Mouse (Mus musculus): ENCODE results near the gene Fgfr2. TPM values are rescaled to one million over a fixed set of nuclear protein-coding genes. Genes with fewer than 3 reads are reported as not detected.

Fgfr2 gene
- polyA plus RNA-seq, 1 experiment from 2014 or later: 104 TPM

GRCm38 (mm10) chr7:132722401-132723370, 400.5 kb downstream of the Fgfr2 start:
- Histone ChIP-seq H3K4me3 (replicated peaks) (no peak overlapping the region), H3K4me1 (peaks cover 16% of the 10 kb centered on the region; the same call in 1 of the 2 replicates), H3K9ac (no peak overlapping the region), H3K27me3 (replicated peaks) (no peaks in the 10 kb centered on the region), H3K27ac (no peak overlapping the region), H3K36me3 (no peaks in the 10 kb centered on the region; the same call in 1 of the 2 replicates), H3K4me2 (no peak overlapping the region), H3K9me3 (no peaks in the 10 kb centered on the region)
- 89% methylated on average over 12 of the region's 12 CpGs for WGBS
- no peak for ATAC-seq (ENCODE audit: insufficient read depth, low FRiP score, low read depth)

- Histone ChIP-seq H3K36me3 (no peaks in the 10 kb centered on the region; the same call in 1 of the 2 replicates), H3K4me1 (peaks cover 11% of the 10 kb centered on the region; the same call in 1 of the 2 replicates), H3K27me3 (replicated peaks) (no peaks in the 10 kb centered on the region), H3K4me2 (no peak overlapping the region), H3K9me3 (no peaks in the 10 kb centered on the region), H3K9ac (no peak overlapping the region), H3K27ac (no peak overlapping the region), H3K4me3 (replicated peaks) (no peak overlapping the region)
- ATAC-seq (ENCODE audit: insufficient read depth, low FRiP score, low read depth): no peak
- WGBS: 81% methylated on average over 8 of the region's 8 CpGs
These were observed 402.6 kb downstream of the Fgfr2 start for GRCm38 (mm10) chr7:132720562-132720961.

- H3K27me3 ChIP-seq (replicated peaks): no peaks in the 10 kb centered on the region
- ATAC-seq (ENCODE audit: insufficient read depth, low FRiP score, low read depth): no peak
- peaks cover 18% of the 10 kb centered on the region for H3K4me1 ChIP-seq
- no peak overlapping the region for H3K4me3 ChIP-seq (replicated peaks)
- no peaks in the 10 kb centered on the region for H3K9me3 ChIP-seq
- H3K9ac ChIP-seq: no peak overlapping the region
- WGBS: 88% methylated on average over 4 of the region's 4 CpGs
- no peak overlapping the region for H3K27ac ChIP-seq
- no peak overlapping the region for H3K4me2 ChIP-seq
- no peaks in the 10 kb centered on the region; the same call in 1 of the 2 replicates for H3K36me3 ChIP-seq
These were observed 403.6 kb downstream of the Fgfr2 start for GRCm38 (mm10) chr7:132719570-132719969.

GRCm38 (mm10) chr7:132715259-132715658, 407.9 kb downstream of the Fgfr2 start:
- ATAC-seq (ENCODE audit: insufficient read depth, low FRiP score, low read depth): no peak
- Histone ChIP-seq H3K9ac (no peak overlapping the region), H3K27me3 (replicated peaks) (no peaks in the 10 kb centered on the region), H3K9me3 (no peaks in the 10 kb centered on the region), H3K4me1 (peaks cover 43% of the 10 kb centered on the region), H3K4me3 (replicated peaks) (no peak overlapping the region), H3K4me2 (no peak overlapping the region), H3K27ac (peak overlapping the region; percentile 76; the same call in 1 of the 2 replicates), H3K36me3 (no peaks in the 10 kb centered on the region)
- 92% methylated on average over 4 of the region's 4 CpGs for WGBS

- no peak overlapping the region for H3K4me3 ChIP-seq (replicated peaks)
- H3K4me2 ChIP-seq: no peak overlapping the region
- peak overlapping the region; percentile 76 for H3K27ac ChIP-seq
- ATAC-seq (ENCODE audit: insufficient read depth, low FRiP score, low read depth): peak; percentile 24; the same call in 1 of the 2 replicates
- H3K9me3 ChIP-seq: no peaks in the 10 kb centered on the region
- H3K4me1 ChIP-seq: peaks cover 43% of the 10 kb centered on the region
- H3K36me3 ChIP-seq: no peaks in the 10 kb centered on the region
- no peaks in the 10 kb centered on the region for H3K27me3 ChIP-seq (replicated peaks)
- WGBS: 35% methylated on average over 6 of the region's 6 CpGs
- H3K9ac ChIP-seq: no peak overlapping the region
These were observed 408.8 kb downstream of the Fgfr2 start for GRCm38 (mm10) chr7:132714236-132714923.

- no peak overlapping the region for H3K4me2 ChIP-seq
- H3K27ac ChIP-seq: peak overlapping the region; percentile 76
- 56% methylated on average over 8 of the region's 8 CpGs for WGBS
- no peaks in the 10 kb centered on the region for H3K36me3 ChIP-seq
- H3K9me3 ChIP-seq: no peaks in the 10 kb centered on the region
- no peak overlapping the region for H3K9ac ChIP-seq
- H3K27me3 ChIP-seq (replicated peaks): no peaks in the 10 kb centered on the region
- no peak for ATAC-seq (ENCODE audit: insufficient read depth, low FRiP score, low read depth)
- H3K4me1 ChIP-seq: peaks cover 43% of the 10 kb centered on the region
- H3K4me3 ChIP-seq (replicated peaks): no peak overlapping the region
These were observed 409.5 kb downstream of the Fgfr2 start for GRCm38 (mm10) chr7:132713483-132714126.

GRCm38 (mm10) chr7:132712956-132713355, 410.2 kb downstream of the Fgfr2 start:
- no peak overlapping the region for H3K4me2 ChIP-seq
- WGBS: 69% methylated on average over 7 of the region's 7 CpGs
- peaks cover 43% of the 10 kb centered on the region for H3K4me1 ChIP-seq
- peak overlapping the region; percentile 51; the same call in 1 of the 2 replicates for H3K27ac ChIP-seq
- no peak overlapping the region for H3K9ac ChIP-seq
- H3K36me3 ChIP-seq: no peaks in the 10 kb centered on the region
- no peak for ATAC-seq (ENCODE audit: insufficient read depth, low FRiP score, low read depth)
- H3K4me3 ChIP-seq (replicated peaks): no peak overlapping the region
- no peaks in the 10 kb centered on the region for H3K9me3 ChIP-seq
- H3K27me3 ChIP-seq (replicated peaks): no peaks in the 10 kb centered on the region

- Histone ChIP-seq H3K27me3 (replicated peaks) (no peaks in the 10 kb centered on the region), H3K4me1 (peaks cover 38% of the 10 kb centered on the region), H3K27ac (peak overlapping the region; percentile 44), H3K9ac (no peak overlapping the region), H3K36me3 (no peaks in the 10 kb centered on the region), H3K4me2 (0 out of 2 replicates have a peak overlapping the region, but pooled peaks have one; percentile 8), H3K9me3 (no peaks in the 10 kb centered on the region), H3K4me3 (replicated peaks) (no peak overlapping the region)
- peak; percentile 25; the same call in 1 of the 2 replicates for ATAC-seq (ENCODE audit: insufficient read depth, low FRiP score, low read depth)
- WGBS: 28% methylated on average over 16 of the region's 16 CpGs
These were observed 411.0 kb downstream of the Fgfr2 start for GRCm38 (mm10) chr7:132712044-132712708.

GRCm38 (mm10) chr7:132711579-132711978, 411.6 kb downstream of the Fgfr2 start:
- WGBS: 72% methylated on average over 9 of the region's 9 CpGs

GRCm38 (mm10) chr7:132705130-132705529, 418.0 kb downstream of the Fgfr2 start:
- Histone ChIP-seq H3K4me3 (replicated peaks) (no peak overlapping the region), H3K36me3 (no peaks in the 10 kb centered on the region), H3K27ac (no peak overlapping the region), H3K9ac (no peak overlapping the region), H3K4me2 (no peak overlapping the region), H3K27me3 (replicated peaks) (no peaks in the 10 kb centered on the region), H3K4me1 (no peaks in the 10 kb centered on the region), H3K9me3 (no peaks in the 10 kb centered on the region)
- 87% methylated on average over 7 of the region's 7 CpGs for WGBS
- no peak for ATAC-seq (ENCODE audit: insufficient read depth, low FRiP score, low read depth)

More at GRCm38 (mm10) chr7:132711579-132711978, 411.6 kb downstream of the Fgfr2 start:
- Histone ChIP-seq H3K4me3 (replicated peaks) (no peak overlapping the region), H3K9me3 (no peaks in the 10 kb centered on the region), H3K27me3 (replicated peaks) (no peaks in the 10 kb centered on the region), H3K4me2 (0 out of 2 replicates have a peak overlapping the region, but pooled peaks have one; percentile 8), H3K36me3 (no peaks in the 10 kb centered on the region), H3K9ac (no peak overlapping the region), H3K27ac (peak overlapping the region; percentile 44; the same call in 1 of the 2 replicates), H3K4me1 (peaks cover 38% of the 10 kb centered on the region)
- ATAC-seq (ENCODE audit: insufficient read depth, low FRiP score, low read depth): no peak

GRCm38 (mm10) chr7:132704310-132704875, 418.8 kb downstream of the Fgfr2 start:
- Histone ChIP-seq H3K4me2 (no peak overlapping the region), H3K9ac (no peak overlapping the region), H3K4me1 (no peaks in the 10 kb centered on the region), H3K27ac (no peak overlapping the region), H3K36me3 (no peaks in the 10 kb centered on the region), H3K27me3 (replicated peaks) (no peaks in the 10 kb centered on the region), H3K4me3 (replicated peaks) (no peak overlapping the region), H3K9me3 (no peaks in the 10 kb centered on the region)
- 79% methylated on average over 8 of the region's 8 CpGs for WGBS
- ATAC-seq (ENCODE audit: insufficient read depth, low FRiP score, low read depth): no peak
